Mouse (Mus musculus) forebrain, embryonic 12.5 days (tissue): ENCODE data around the gene Gpld1. TPM values are rescaled to one million over a fixed set of nuclear protein-coding genes. Genes with fewer than 3 reads are reported as not detected.
A peak's percentile ranks its signal among the peaks of the same experiment; 100 is the strongest.
"Not testable (repeated sequence)": the region's sequence is repeated elsewhere in the genome, so short reads cannot be mapped to it uniquely, and the experiment has no call there.

Experiments
- ATAC-seq: fragments of 200-750 bp; cut with Nextera tagmentation; 2 replicates; pipeline ENCODE4 v1.8.0; 2017; ENCODE audit warnings: moderate TSS enrichment; ENCODE audit not compliant: low FRiP score
- H3K27ac ChIP-seq: fragments of 300-500 bp; sonication (generic); 2 replicates; pipeline ENCODE4 v1.5.1; 2016; ENCODE audit warnings: mild to moderate bottlenecking
- H3K27me3 ChIP-seq: fragments of 300-500 bp; sonication (generic); 2 replicates; pipeline ENCODE4 v1.6.1; 2016; ENCODE audit warnings: mild to moderate bottlenecking
- H3K36me3 ChIP-seq: fragments of 300-500 bp; sonication (generic); replicated peaks from 2 replicates; pipeline ENCODE4 v1.6.1; 2016; ENCODE audit warnings: mild to moderate bottlenecking
- H3K4me1 ChIP-seq: fragments of 300-500 bp; sonication (generic); 2 replicates; pipeline ENCODE4 v1.6.1; 2016
- H3K4me2 ChIP-seq: fragments of 300-500 bp; sonication (generic); 2 replicates; pipeline ENCODE4 v1.6.1; 2016; ENCODE audit warnings: mild to moderate bottlenecking, moderate library complexity
- H3K4me3 ChIP-seq: fragments of 300-500 bp; sonication (generic); replicated peaks from 2 replicates; pipeline ENCODE4 v1.5.1; 2016; ENCODE audit warnings: mild to moderate bottlenecking
- H3K9ac ChIP-seq: fragments of 300-500 bp; sonication (generic); 2 replicates; pipeline ENCODE4 v1.6.1; 2016; ENCODE audit warnings: mild to moderate bottlenecking
- H3K9me3 ChIP-seq: fragments of 300-500 bp; sonication (generic); 2 replicates; pipeline ENCODE4 v1.6.1; 2016
- whole genome bisulfite sequencing: fragments of 180-500 bp; shearing (Covaris S2); methylation state at CpG from one replicate; pipeline ENCODE4 v1.1.7; 2016; 5-methylcytosine and 5-hydroxymethylcytosine counted together
- polyA plus RNA-seq: library from polyadenylated mRNA; unstranded; fragments of >200 nt; fragmentation: Nextera tagmentation; extraction: Ambion mirVana; gene quantifications from 2 replicates; pipeline ENCODE4 v1.2.1, GENCODE M21; 2016

Gene Gpld1
- polyA plus RNA-seq, 1 experiment from 2014 or later = 0.64 TPM

DNA sequence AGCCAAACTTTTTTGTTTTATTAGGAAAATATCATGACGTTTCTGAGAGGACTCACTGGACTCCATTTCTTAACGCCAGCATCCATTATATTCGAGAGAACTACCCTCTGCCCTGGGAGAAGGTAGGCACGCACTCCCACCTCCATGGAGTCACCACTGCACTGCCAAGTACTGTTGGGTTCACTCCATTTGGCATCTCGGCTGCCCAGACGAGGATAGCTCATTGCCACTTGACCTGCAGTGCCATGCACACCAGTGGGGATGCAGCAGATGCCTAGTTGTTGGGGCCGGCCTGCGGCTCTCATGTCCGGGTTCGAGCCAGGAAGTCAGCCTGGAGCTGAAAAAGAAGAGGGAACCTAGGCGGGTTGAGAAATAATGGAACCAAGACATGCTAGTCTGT is 12.1 kb downstream of the Gpld1 start:
- Histone ChIP-seq H3K4me3 (no peak overlapping the region), H3K36me3 (no peaks in the 10 kb centered on the region), H3K4me2 (no peak overlapping the region), H3K9ac (no peak overlapping the region), H3K4me1 (no peaks in the 10 kb centered on the region), H3K27me3 (no peaks in the 10 kb centered on the region), H3K9me3 (no peaks in the 10 kb centered on the region), H3K27ac (no peak overlapping the region)
- WGBS = 61% methylated on average over 11 of the region's 11 CpGs
- ATAC-seq = no peak

DNA sequence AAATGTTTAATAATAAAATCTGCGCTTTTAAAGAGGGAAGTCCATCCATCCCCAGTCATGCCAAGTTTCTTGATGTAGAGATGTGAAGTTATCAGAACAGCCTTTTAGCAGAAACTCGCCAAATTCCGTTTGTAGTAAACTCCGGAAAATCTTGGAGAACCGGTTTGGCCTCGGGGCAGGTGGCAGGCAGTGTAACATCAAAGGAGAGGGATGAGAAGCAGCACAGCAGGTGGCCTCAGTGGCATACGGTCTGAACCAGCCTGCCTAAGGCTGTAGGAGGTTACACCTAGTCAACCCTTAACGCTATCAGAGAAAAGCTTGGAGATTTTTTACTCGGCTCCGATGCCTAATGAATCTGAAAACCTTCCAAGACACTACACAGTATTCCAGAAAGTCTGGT is 12.5 kb downstream of the Gpld1 start:
- no peaks in the 10 kb centered on the region for H3K27me3 ChIP-seq
- no peaks in the 10 kb centered on the region for H3K36me3 ChIP-seq
- whole genome bisulfite sequencing = 25% methylated on average over 10 of the region's 10 CpGs
- H3K4me1 ChIP-seq = no peaks in the 10 kb centered on the region
- H3K4me3 ChIP-seq = no peak overlapping the region
- no peak overlapping the region for H3K9ac ChIP-seq
- H3K27ac ChIP-seq = no peak overlapping the region
- no peaks in the 10 kb centered on the region for H3K9me3 ChIP-seq
- ATAC-seq = no peak
- H3K4me2 ChIP-seq = no peak overlapping the region

DNA sequence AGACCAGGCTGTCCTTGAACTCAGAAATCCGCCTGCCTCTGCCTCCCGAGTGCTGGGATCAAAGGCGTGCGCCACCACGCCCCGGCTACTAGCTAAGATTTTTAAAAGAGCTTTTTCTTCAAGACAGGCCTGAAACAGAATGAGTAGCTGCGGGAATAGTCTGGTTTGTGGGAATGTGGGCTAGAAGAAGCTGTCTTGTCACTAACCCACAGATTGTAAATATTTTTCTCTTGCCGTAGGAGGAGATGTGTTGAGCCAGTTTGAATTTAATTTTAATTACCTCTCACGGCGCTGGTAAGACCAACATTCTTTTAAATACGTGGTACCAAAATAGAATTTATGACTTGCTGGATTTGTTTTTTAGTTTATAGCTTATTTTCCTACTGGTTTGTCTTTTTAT is 15.7 kb downstream of the Gpld1 start:
- H3K27me3 ChIP-seq = no peaks in the 10 kb centered on the region
- no peaks in the 10 kb centered on the region for H3K9me3 ChIP-seq
- no peak for ATAC-seq
- no peak overlapping the region for H3K4me2 ChIP-seq
- H3K4me1 ChIP-seq = no peaks in the 10 kb centered on the region
- no peaks in the 10 kb centered on the region for H3K36me3 ChIP-seq
- no peak overlapping the region for H3K4me3 ChIP-seq
- no peak overlapping the region for H3K27ac ChIP-seq
- WGBS = 91% methylated on average over 11 of the region's 11 CpGs
- H3K9ac ChIP-seq = no peak overlapping the region

DNA sequence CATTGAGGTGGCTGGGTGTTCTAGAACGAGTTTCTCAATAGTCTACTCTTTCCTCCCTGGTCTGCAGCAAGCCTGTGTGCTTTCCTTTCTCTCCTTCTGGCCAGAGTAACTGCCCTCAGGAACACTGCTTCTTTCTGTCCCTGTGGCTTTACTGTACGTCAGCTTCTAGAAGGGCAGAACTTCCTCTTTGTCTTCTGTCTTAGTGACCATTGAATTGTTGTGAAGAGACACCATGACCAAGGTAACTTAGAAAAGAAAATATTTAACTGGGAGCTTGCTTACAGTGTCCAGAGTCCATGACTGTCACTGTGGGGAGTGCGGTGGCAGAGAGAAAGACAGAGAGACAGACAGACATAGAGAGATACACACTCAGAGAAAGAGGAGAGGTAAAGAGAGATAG is 17.1 kb downstream of the Gpld1 start:
- no peak for ATAC-seq
- no peak overlapping the region for H3K4me3 ChIP-seq
- H3K36me3 ChIP-seq = no peaks in the 10 kb centered on the region
- no peaks in the 10 kb centered on the region for H3K9me3 ChIP-seq
- H3K27ac ChIP-seq = no peak overlapping the region
- no peaks in the 10 kb centered on the region for H3K27me3 ChIP-seq
- no peaks in the 10 kb centered on the region for H3K4me1 ChIP-seq
- no peak overlapping the region for H3K9ac ChIP-seq
- no peak overlapping the region for H3K4me2 ChIP-seq
- WGBS = 76% methylated on average over 3 of the region's 3 CpGs

DNA sequence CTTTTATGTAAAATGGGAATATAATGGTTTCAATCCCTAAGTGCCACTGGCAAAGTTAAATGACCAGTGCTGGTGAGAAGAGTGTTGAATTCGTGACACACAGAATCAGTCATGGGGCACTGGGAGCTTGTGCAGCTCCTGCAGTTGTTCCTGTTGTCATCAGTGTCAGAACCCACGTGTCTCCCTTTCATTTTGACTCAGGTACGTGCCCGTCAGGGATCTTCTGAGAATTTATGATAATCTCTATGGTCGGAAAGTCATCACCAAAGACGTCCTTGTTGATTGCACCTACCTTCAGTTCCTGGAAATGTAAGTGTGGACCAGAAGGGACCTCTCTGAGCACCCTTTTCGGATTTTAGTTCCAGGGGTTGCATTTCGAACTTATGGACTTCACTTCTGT is 19.2 kb downstream of the Gpld1 start:
- H3K9me3 ChIP-seq = no peaks in the 10 kb centered on the region
- H3K4me1 ChIP-seq = 0 out of 2 replicates have a peak, but pooled peaks cover 8% of the 10 kb centered on the region
- H3K27ac ChIP-seq = no peak overlapping the region
- no peak overlapping the region for H3K4me3 ChIP-seq
- H3K27me3 ChIP-seq = no peaks in the 10 kb centered on the region
- H3K9ac ChIP-seq = no peak overlapping the region
- WGBS = 89% methylated on average over 8 of the region's 8 CpGs
- no peak overlapping the region for H3K4me2 ChIP-seq
- no peaks in the 10 kb centered on the region for H3K36me3 ChIP-seq
- no peak for ATAC-seq

DNA sequence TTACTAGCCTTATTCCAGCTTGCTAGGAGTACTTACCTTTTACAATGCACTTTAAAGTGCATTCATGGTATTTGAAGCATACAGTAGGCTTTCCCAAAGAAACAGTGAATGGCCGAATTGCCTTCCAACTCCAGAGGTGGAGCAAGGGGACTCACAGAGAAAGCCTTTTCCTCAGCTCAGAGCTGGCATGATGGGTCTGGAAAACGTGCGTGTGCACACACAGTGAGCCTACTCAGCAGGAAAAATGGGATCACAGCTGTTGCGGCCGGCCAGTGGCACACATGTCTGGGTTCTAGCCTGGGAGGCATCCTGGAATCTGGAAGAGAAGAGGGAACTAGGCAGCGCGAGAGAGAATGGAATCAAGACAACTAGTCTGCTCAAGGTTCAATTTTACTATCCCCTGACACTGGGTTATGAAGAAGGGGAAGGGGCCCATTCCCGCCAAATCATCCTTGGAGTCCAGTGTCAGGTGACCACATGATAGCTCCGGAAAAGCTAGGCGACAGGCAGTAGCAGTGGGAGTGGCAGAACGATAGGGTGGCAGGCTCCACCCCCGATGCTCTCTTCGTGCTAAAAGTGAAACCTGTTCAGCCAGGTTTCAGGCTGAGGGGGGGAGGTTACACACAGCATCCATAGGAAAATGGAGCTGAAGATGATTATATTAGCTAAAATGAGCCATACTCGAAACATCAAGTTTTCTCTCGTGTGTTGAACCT is 22.3 kb downstream of the Gpld1 start:
- H3K4me1 ChIP-seq = 0 out of 2 replicates have a peak, but pooled peaks cover 8% of the 10 kb centered on the region
- WGBS = 22% methylated on average over 15 of the region's 15 CpGs
- H3K36me3 ChIP-seq = no peaks in the 10 kb centered on the region
- H3K27ac ChIP-seq = no peak overlapping the region
- H3K27me3 ChIP-seq = no peaks in the 10 kb centered on the region
- peak overlapping the region; percentile 22; the same call in 1 of the 2 replicates for H3K4me3 ChIP-seq
- ATAC-seq = no peak
- H3K4me2 ChIP-seq = peak overlapping the region; percentile 44
- H3K9ac ChIP-seq = no peak overlapping the region
- no peaks in the 10 kb centered on the region for H3K9me3 ChIP-seq

DNA sequence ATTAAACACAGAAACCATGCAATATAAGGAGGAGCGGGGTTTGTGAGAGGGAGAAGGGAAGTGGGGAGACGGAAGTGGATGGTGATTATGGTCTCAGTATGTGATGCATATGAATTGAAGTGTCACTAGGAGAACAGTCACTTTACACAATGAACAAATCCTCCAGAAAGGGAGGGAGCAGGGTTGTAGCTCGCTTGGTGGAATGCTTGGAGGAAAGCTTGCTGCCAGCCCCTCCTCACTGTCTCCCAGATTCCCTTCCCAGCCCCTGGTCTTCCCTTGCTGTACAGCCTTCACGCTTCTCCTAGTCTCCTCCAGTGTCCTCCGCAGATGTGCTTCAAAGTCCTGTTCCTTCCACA is 22.9 kb downstream of the Gpld1 start:
- Histone ChIP-seq H3K9ac (no peak overlapping the region), H3K9me3 (no peaks in the 10 kb centered on the region), H3K4me1 (0 out of 2 replicates have a peak, but pooled peaks cover 8% of the 10 kb centered on the region), H3K27ac (no peak overlapping the region), H3K4me2 (peak overlapping the region; percentile 44), H3K4me3 (peak overlapping the region; percentile 22; the same call in 1 of the 2 replicates), H3K36me3 (no peaks in the 10 kb centered on the region), H3K27me3 (no peaks in the 10 kb centered on the region)
- no peak for ATAC-seq
- WGBS = 42% methylated on average over 5 of the region's 5 CpGs

DNA sequence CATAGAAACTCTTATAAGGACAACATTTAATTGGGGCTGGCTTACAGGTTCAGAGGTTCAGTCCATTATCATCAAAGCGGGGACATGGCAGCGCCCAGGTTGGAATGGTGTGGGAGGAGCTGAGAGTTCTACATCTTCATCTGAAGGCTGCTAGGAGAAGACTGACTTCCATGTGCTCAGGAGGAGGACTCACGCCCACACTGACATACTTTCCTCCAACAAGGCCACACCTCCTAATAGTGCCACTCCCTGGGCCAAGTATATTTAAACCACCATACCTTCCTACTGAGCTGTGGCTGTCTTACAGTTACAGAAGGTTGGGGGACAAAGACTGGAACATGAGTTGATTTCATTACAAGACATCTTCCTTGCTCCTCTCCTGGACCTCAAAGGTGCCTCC is 28.8 kb downstream of the Gpld1 start:
- ATAC-seq, H3K9ac ChIP-seq, H3K27me3 ChIP-seq, H3K4me3 ChIP-seq, H3K9me3 ChIP-seq, H3K27ac ChIP-seq, H3K4me2 ChIP-seq, H3K4me1 ChIP-seq, H3K36me3 ChIP-seq: not testable (repeated sequence)
- WGBS = 89% methylated on average over 3 of the region's 3 CpGs

DNA sequence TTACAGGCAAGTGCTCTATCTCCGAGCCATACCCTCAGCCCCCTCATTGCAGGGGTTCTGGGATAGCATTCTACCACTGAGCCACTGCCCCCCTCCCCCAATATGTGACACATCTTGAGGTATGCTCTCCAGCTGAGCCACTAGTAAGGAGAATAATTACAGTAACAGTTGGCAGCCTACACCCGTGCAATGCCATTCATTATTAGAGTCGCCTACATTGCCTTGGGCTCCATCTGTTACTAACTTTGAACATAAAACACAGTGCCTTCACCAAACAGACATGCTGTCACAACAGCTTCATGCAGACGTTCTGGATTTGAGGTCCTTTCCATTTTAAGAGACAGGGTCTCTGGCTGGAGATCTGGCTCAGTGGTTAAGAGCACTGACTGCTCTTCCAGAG is 33.4 kb downstream of the Gpld1 start:
- no peak overlapping the region for H3K4me3 ChIP-seq
- no peak overlapping the region for H3K9ac ChIP-seq
- peak; percentile 49; the same call in 1 of the 2 replicates for ATAC-seq
- H3K27me3 ChIP-seq = no peaks in the 10 kb centered on the region
- no peaks in the 10 kb centered on the region for H3K9me3 ChIP-seq
- H3K36me3 ChIP-seq = no peaks in the 10 kb centered on the region
- no peak overlapping the region for H3K27ac ChIP-seq
- H3K4me1 ChIP-seq = no peaks in the 10 kb centered on the region
- 71% methylated on average over 4 of the region's 4 CpGs for WGBS
- H3K4me2 ChIP-seq = no peak overlapping the region

DNA sequence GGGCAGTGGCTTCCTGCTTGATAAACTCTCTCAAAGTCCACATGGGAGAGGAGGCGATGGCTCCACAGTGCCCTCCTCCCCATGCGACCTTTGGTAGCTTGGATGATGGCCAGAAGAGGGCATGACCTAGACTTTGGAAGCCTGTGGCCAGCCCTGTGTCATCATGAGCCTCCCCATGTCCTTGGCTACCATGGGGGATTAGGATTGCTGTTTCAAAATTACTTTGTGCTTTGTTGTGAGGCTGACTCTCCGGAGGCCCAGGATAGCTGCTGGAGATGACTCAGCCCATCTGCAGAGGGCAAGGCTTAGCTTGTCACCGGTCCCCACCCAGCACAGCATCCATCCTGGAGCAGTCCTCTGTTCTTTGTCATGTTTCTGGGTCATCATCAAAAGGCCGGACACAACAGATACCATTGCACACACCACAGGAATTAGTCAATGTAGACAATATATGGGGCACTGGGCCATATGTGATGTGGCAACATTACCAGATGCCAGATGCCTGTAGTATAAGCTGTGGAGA is 34.9 kb downstream of the Gpld1 start:
- no peak for ATAC-seq
- H3K4me3 ChIP-seq = no peak overlapping the region
- H3K36me3 ChIP-seq = no peaks in the 10 kb centered on the region
- H3K27me3 ChIP-seq = no peaks in the 10 kb centered on the region
- 87% methylated on average over 5 of the region's 5 CpGs for WGBS
- H3K4me2 ChIP-seq = no peak overlapping the region
- H3K9ac ChIP-seq = no peak overlapping the region
- H3K27ac ChIP-seq = no peak overlapping the region
- H3K4me1 ChIP-seq = no peaks in the 10 kb centered on the region
- no peaks in the 10 kb centered on the region for H3K9me3 ChIP-seq

DNA sequence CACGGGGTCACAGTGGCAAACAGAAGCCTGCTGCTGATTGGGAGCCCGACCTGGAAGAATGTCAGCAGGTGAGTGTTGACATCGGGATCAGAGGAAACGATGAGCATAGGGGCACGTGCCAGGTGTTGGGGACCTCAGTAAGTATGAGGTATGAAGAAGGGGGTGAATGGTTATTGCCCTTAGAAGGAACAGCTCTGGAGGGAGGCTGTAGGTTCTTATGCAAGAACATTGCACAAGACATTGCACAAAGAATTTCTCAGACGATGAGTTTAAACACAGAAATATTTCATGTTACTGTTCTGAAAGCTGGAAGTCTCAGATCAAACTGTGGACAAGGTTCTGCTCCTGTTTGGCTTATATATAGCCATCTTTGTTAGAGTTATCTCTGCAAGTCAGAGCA is 38.1 kb downstream of the Gpld1 start:
- Histone ChIP-seq H3K36me3 (no peaks in the 10 kb centered on the region), H3K4me3 (no peak overlapping the region), H3K27ac (no peak overlapping the region), H3K9me3 (no peaks in the 10 kb centered on the region), H3K4me2 (no peak overlapping the region), H3K27me3 (no peaks in the 10 kb centered on the region), H3K4me1 (peaks cover 3% of the 10 kb centered on the region; the same call in 1 of the 2 replicates), H3K9ac (no peak overlapping the region)
- ATAC-seq = no peak
- 92% methylated on average over 6 of the region's 6 CpGs for WGBS

DNA sequence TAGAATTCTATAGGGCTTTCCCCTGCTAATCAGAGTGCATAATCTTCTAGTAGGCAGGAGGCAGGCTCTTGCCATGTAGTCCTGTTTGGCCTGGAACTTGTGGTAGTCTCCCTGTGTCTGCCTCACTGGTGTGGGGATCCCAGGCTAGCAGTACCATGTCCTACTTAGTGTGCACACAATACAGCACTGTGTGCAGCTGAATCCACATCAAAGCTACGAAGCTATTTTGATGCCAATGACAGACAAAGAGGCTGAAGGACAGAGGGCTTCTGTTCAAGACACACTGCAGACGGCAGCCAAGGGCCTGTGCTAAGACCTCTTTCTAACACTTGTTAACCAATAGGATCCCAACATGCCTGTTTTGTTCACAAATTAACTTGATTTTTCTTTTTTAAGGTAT is 42.5 kb downstream of the Gpld1 start:
- H3K9me3 ChIP-seq = no peaks in the 10 kb centered on the region
- peaks cover 11% of the 10 kb centered on the region for H3K36me3 ChIP-seq
- H3K4me3 ChIP-seq = no peak overlapping the region
- ATAC-seq = no peak
- no peaks in the 10 kb centered on the region for H3K27me3 ChIP-seq
- peaks cover 3% of the 10 kb centered on the region; the same call in 1 of the 2 replicates for H3K4me1 ChIP-seq
- no peak overlapping the region for H3K27ac ChIP-seq
- no peak overlapping the region for H3K4me2 ChIP-seq
- no peak overlapping the region for H3K9ac ChIP-seq
- 27% methylated on average over 2 of the region's 2 CpGs for WGBS

DNA sequence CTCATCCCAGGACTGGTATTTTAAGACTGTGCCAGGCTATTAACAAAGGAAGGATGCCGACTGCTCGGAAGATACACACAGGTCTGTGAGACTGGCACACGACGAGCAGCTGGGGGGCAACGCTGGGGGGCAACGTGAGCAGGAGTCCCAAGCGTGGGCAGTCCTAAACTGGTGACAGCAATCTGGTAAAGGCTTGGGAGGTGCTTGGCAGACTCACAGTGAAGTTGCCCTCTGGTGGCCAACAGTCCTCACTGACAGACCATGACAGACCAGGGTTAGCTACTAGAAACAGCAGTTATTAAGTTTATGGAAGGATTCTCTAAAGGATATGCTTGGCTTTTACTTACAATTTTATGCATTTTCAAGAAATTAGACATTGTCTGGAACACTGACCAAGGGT is 45.4 kb downstream of the Gpld1 start:
- Histone ChIP-seq H3K4me1 (peaks cover 3% of the 10 kb centered on the region; the same call in 1 of the 2 replicates), H3K27me3 (no peaks in the 10 kb centered on the region), H3K36me3 (peaks cover 33% of the 10 kb centered on the region), H3K4me2 (no peak overlapping the region), H3K27ac (no peak overlapping the region), H3K9ac (no peak overlapping the region), H3K4me3 (no peak overlapping the region), H3K9me3 (no peaks in the 10 kb centered on the region)
- WGBS = 45% methylated on average over 7 of the region's 7 CpGs
- ATAC-seq = peak; percentile 80
